Mouse (Mus musculus) MEL (cell line): ENCODE data around the gene Als2cr12. TPM values are rescaled to one million over a fixed set of nuclear protein-coding genes. Genes with fewer than 3 reads are reported as not detected.

Source experiments
- DNase-seq: peaks from one replicate; pipeline ENCODE4 v3.0.0; 2011; ENCODE audit warnings: low read depth, low spot score
- H3K27ac ChIP-seq: 2 replicates; pipeline ENCODE4 v1.5.1; 2012; ENCODE audit warnings: low read depth, mild to moderate bottlenecking, control low read depth, low read length, moderate library complexity; ENCODE audit not compliant: control insufficient read depth
- H3K27me3 ChIP-seq, 2 experiments: fragments of 150-350 bp in 1 of 2; sonication (generic) in 1 of 2; 2 replicates each; pipeline ENCODE4 v1.6.1; 2012; ENCODE audit warnings: low read length in 2 of 2, mild to moderate bottlenecking in 2 of 2, improper control_type of control experiment in 1 of 2, moderate library complexity in 1 of 2; ENCODE audit not compliant: insufficient read depth in 2 of 2, control insufficient read depth in 1 of 2
- H3K36me3 ChIP-seq, 2 experiments: 2 replicates each; pipeline ENCODE4 v1.6.1; 2012 to 2014; ENCODE audit warnings: low read length in 2 of 2, improper control_type of control experiment in 1 of 2, inconsistent platforms in 1 of 2, mild to moderate bottlenecking in 1 of 2; ENCODE audit not compliant: insufficient read depth in 2 of 2, control insufficient read depth in 1 of 2
- H3K4me1 ChIP-seq, 2 experiments: fragments of 150-350 bp in 1 of 2; sonication (generic) in 1 of 2; 2 replicates each; pipeline ENCODE4 v1.6.1; 2012; ENCODE audit warnings: low read length in 2 of 2, improper control_type of control experiment in 1 of 2, mild to moderate bottlenecking in 1 of 2; ENCODE audit not compliant: insufficient read depth in 2 of 2, control insufficient read depth in 1 of 2
- H3K4me3 ChIP-seq, 2 experiments: fragments of 150-350 bp in 1 of 2; sonication (generic) in 1 of 2; 2 replicates each; pipeline ENCODE4 v1.5.1; 2012; ENCODE audit warnings: low read depth in 2 of 2, low read length in 2 of 2, mild to moderate bottlenecking in 2 of 2, moderate library complexity in 2 of 2, control low read depth in 1 of 2, improper control_type of control experiment in 1 of 2; ENCODE audit not compliant: control insufficient read depth in 1 of 2, insufficient read depth in 1 of 2
- H3K79me2 ChIP-seq: 2 replicates; pipeline ENCODE4 v1.6.1; 2012; ENCODE audit warnings: mild to moderate bottlenecking, low read length, moderate library complexity; ENCODE audit not compliant: control insufficient read depth, poor library complexity, insufficient read depth
- H3K9ac ChIP-seq: 2 replicates; pipeline ENCODE4 v1.6.1; 2012; ENCODE audit warnings: low read depth, mild to moderate bottlenecking, control low read depth, low read length, moderate library complexity; ENCODE audit not compliant: control insufficient read depth, poor library complexity, severe bottlenecking
- H3K9me3 ChIP-seq: fragments of 150-350 bp; sonication (generic); replicated peaks from 2 replicates; pipeline ENCODE4 v1.6.1; 2012; ENCODE audit warnings: mild to moderate bottlenecking, low read length, improper control_type of control experiment, moderate library complexity; ENCODE audit not compliant: insufficient read depth
- CHD2 ChIP-seq: IDR thresholded peaks from 2 replicates; pipeline ENCODE4 v1.6.1; 2011; ENCODE audit warnings: low read length, improper control_type of control experiment
- E2F4 ChIP-seq: IDR thresholded peaks from 2 replicates; pipeline ENCODE4 v1.6.1; 2011; ENCODE audit warnings: low read depth, low read length, improper control_type of control experiment, borderline replicate concordance
- ETS1 ChIP-seq: IDR thresholded peaks from 2 replicates; pipeline ENCODE4 v1.6.1; 2012; ENCODE audit warnings: low read depth, mild to moderate bottlenecking, inconsistent platforms, low read length, improper control_type of control experiment, moderate library complexity
- GABPA ChIP-seq: IDR thresholded peaks from 2 replicates; pipeline ENCODE4 v1.6.1; 2012; ENCODE audit warnings: low read depth, mild to moderate bottlenecking, inconsistent platforms, low read length, improper control_type of control experiment, moderate library complexity
- GATA1 ChIP-seq: IDR thresholded peaks from 2 replicates; pipeline ENCODE4 v1.6.1; 2011; ENCODE audit warnings: low read depth, low read length, improper control_type of control experiment
- KAT2A ChIP-seq: conservative IDR thresholded peaks from 2 replicates; pipeline ENCODE4 v1.6.1; 2012; ENCODE audit warnings: low read depth, low read length, improper control_type of control experiment, inconsistent platforms
- MAFK ChIP-seq: IDR thresholded peaks from 2 replicates; pipeline ENCODE4 v1.6.1; 2011; ENCODE audit warnings: low read depth, mild to moderate bottlenecking, low read length, improper control_type of control experiment, borderline replicate concordance
- MAX ChIP-seq: IDR thresholded peaks from 2 replicates; pipeline ENCODE4 v1.6.1; 2011; ENCODE audit warnings: low read length, improper control_type of control experiment
- MAZ ChIP-seq: IDR thresholded peaks from 2 replicates; pipeline ENCODE4 v1.6.1; 2012; ENCODE audit warnings: low read depth, mild to moderate bottlenecking, inconsistent platforms, low read length, improper control_type of control experiment
- MEF2A ChIP-seq: IDR thresholded peaks from 2 replicates; pipeline ENCODE4 v1.6.1; 2014; ENCODE audit warnings: low read depth, mild to moderate bottlenecking, inconsistent platforms, low read length, improper control_type of control experiment; ENCODE audit not compliant: poor library complexity, insufficient replicate concordance, severe bottlenecking; ENCODE audit errors: extremely low read depth
- MXI1 ChIP-seq: IDR thresholded peaks from 2 replicates; pipeline ENCODE4 v1.6.1; 2011; ENCODE audit warnings: mild to moderate bottlenecking, low read depth, low read length, improper control_type of control experiment
- MYC ChIP-seq: IDR thresholded peaks from 2 replicates; pipeline ENCODE4 v1.6.1; 2011; ENCODE audit warnings: low read depth, mild to moderate bottlenecking, low read length, improper control_type of control experiment, moderate library complexity
- NELFE ChIP-seq: IDR thresholded peaks from 2 replicates; pipeline ENCODE4 v1.6.1; 2011; ENCODE audit warnings: low read depth, low read length, improper control_type of control experiment
- POLR2A ChIP-seq, 2 experiments: IDR thresholded peaks; 2 replicates each; pipeline ENCODE4 v1.6.1; 2011 to 2012; ENCODE audit warnings: low read length in 2 of 2, mild to moderate bottlenecking in 2 of 2, control low read depth in 1 of 2, improper control_type of control experiment in 1 of 2, low read depth in 1 of 2, moderate library complexity in 1 of 2; ENCODE audit not compliant: control insufficient read depth in 1 of 2, insufficient read depth in 1 of 2, poor library complexity in 1 of 2
- POLR2AphosphoS2 ChIP-seq: IDR thresholded peaks from 2 replicates; pipeline ENCODE4 v1.6.1; 2011; ENCODE audit warnings: low read length, improper control_type of control experiment
- POLR2AphosphoS5 ChIP-seq: IDR thresholded peaks from 2 replicates; pipeline ENCODE4 v1.6.1; 2012; ENCODE audit warnings: low read depth, borderline replicate concordance, mild to moderate bottlenecking, inconsistent platforms, low read length, moderate library complexity, mixed read lengths
- RAD21 ChIP-seq: IDR thresholded peaks from 2 replicates; pipeline ENCODE4 v1.6.1; 2011; ENCODE audit warnings: mild to moderate bottlenecking, low read depth, low read length, improper control_type of control experiment
- RCOR1 ChIP-seq: IDR thresholded peaks from 2 replicates; pipeline ENCODE4 v1.6.1; 2012; ENCODE audit warnings: low read depth, mild to moderate bottlenecking, inconsistent platforms, low read length, improper control_type of control experiment
- TCF12 ChIP-seq: IDR thresholded peaks from 2 replicates; pipeline ENCODE4 v1.6.1; 2014; ENCODE audit warnings: low read depth, mild to moderate bottlenecking, inconsistent platforms, low read length, improper control_type of control experiment, moderate library complexity
- UBTF ChIP-seq: IDR thresholded peaks from 2 replicates; pipeline ENCODE4 v1.6.1; 2012; ENCODE audit warnings: low read depth, mild to moderate bottlenecking, inconsistent platforms, low read length, improper control_type of control experiment, moderate library complexity, borderline replicate concordance; ENCODE audit not compliant: insufficient read depth
- USF1 ChIP-seq: IDR thresholded peaks from 2 replicates; pipeline ENCODE4 v1.6.1; 2014; ENCODE audit warnings: low read depth, mild to moderate bottlenecking, inconsistent platforms, low read length, improper control_type of control experiment, moderate library complexity
- USF2 ChIP-seq, 2 experiments: IDR thresholded peaks; 2 replicates each; pipeline ENCODE4 v1.6.1; 2011 to 2012; ENCODE audit warnings: improper control_type of control experiment in 2 of 2, low read length in 2 of 2, borderline replicate concordance in 1 of 2, inconsistent platforms in 1 of 2, low read depth in 1 of 2, mild to moderate bottlenecking in 1 of 2; ENCODE audit not compliant: insufficient read depth in 1 of 2
- ZKSCAN1 ChIP-seq: IDR thresholded peaks from 2 replicates; pipeline ENCODE4 v1.6.1; 2012; ENCODE audit warnings: low read depth, mild to moderate bottlenecking, inconsistent platforms, low read length, improper control_type of control experiment, moderate library complexity
- ZNF384 ChIP-seq: IDR thresholded peaks from 2 replicates; pipeline ENCODE4 v1.6.1; 2012; ENCODE audit warnings: low read depth, mild to moderate bottlenecking, inconsistent platforms, low read length, improper control_type of control experiment
- polyA plus RNA-seq, 2 experiments: library from polyadenylated mRNA; stranded (reverse) in 1 of 2; unstranded in 1 of 2; fragments of >175 nt in 1 of 2; fragments of >200 nt in 1 of 2; gene quantifications; 2 replicates each; pipeline versions ENCODE4 v1.2.1 to v1.2.4; 2012; ENCODE audit warnings: low replicate concordance in 2 of 2, low read depth in 1 of 2; ENCODE audit not compliant: insufficient read length in 2 of 2, insufficient read depth in 1 of 2, missing spikeins in 1 of 2
- total RNA-seq: library from RNA; depleted of rRNA; stranded (reverse); fragments of 300-350 nt; gene quantifications from 2 replicates; pipeline ENCODE4 v1.2.3, GENCODE M21; 2012

The Als2cr12 gene
- total and polyA plus RNA-seq, 3 experiments, result not detected

DNA sequence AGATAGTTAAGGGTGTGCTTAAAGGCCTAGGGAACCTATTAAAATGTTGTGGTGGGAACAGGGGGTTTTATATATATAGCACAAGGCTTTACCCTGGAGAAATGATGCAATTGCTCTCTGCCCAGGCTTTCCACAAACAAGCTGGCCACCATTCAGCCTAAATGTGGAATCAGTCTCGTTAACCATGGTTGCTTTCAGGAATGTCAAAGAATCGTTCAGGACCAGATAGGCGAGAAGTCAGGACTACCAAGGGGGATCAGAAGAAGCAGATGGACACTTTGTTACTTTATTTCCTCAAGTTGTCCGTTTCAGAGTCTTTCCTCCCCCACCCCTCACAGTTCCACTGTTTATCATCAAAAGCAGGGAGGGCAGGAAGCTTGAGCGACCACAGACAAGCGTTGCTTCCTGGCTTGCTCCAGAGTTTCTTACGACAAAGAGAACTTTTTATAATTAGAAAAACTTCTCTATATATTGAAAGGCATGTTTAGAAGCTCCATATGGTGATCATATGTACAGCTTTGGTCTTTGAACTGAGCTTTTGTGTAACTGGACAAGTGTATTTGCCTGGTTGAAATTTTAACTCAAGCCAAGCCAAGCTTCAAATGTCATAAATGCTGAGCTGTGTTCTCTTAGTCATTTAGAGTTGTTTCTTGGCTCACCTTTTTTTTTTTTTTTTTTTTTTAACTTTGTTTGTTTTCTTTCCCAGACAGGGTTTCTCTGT lies 20.5 kb upstream of the Als2cr12 start (continued):
- TF ChIP-seq POLR2AphosphoS5, result no peak
- 0 out of 2 replicates have a peak, but pooled peaks have one; percentile 66 for TF ChIP-seq RCOR1
- TF ChIP-seq MAZ, result peak; percentile 85; the same call in 1 of the 2 replicates
- peak; percentile 69 for TF ChIP-seq MAX
- no peak for TF ChIP-seq MEF2A
- TF ChIP-seq NELFE, result peak; percentile 58
- TF ChIP-seq ZNF384, result peak; percentile 73
- TF ChIP-seq POLR2AphosphoS2, result peak; percentile 22; the same call in 1 of the 2 replicates
- TF ChIP-seq ZKSCAN1, result no peak
- no peak for TF ChIP-seq USF2 (IDR thresholded peaks at IDR 0.05; ENCODE audit: borderline replicate concordance in 1 of 2, insufficient read depth in 1 of 2, low read depth in 1 of 2, low read length in 2 of 2)
- TF ChIP-seq, all 39 proteins: peak for 25

DNA sequence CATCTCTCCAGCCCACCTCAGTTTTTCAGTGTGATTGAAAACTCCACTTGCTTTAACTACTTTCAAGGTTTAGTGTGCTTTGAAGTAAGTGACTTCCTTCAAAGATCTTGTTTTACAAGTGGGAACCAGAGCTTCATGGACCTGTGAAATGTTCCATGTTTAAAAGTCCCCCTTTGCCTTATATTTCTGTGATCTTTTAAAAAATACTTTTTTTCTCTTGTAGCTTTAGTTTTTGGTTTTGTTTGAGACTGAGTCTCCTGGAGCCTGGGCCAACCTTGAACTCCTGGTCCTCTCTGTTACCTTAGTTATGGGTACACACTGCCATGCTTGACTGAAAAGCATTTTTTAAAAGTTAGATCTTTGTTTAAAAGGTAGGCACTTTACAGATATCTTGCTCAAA lies 19.7 kb upstream of the Als2cr12 start:
- H3K9ac ChIP-seq, result peak overlapping the region; percentile 71
- no peaks in the 10 kb centered on the region for H3K27me3 ChIP-seq
- H3K36me3 ChIP-seq, result peaks cover 0 to 56% of the 10 kb centered on the region in 2 experiments; a peak in 3 of 4 replicates
- no peaks in the 10 kb centered on the region for H3K9me3 ChIP-seq
- H3K79me2 ChIP-seq, result peaks cover 27% of the 10 kb centered on the region
- peak overlapping the region in 1 of 2 experiments; percentile 31; a peak in 1 of 4 replicates for H3K4me3 ChIP-seq
- peak overlapping the region; percentile 99 for H3K27ac ChIP-seq
- H3K4me1 ChIP-seq, result peaks cover 37 to 51% of the 10 kb centered on the region in 2 experiments
- DNase-seq, result no peak
- TF ChIP-seq GATA1 (no peak), MYC (no peak), MXI1 (no peak), USF1 (no peak), TCF12 (no peak), CHD2 (no peak), ZNF384 (no peak), KAT2A (no peak), GABPA (no peak), UBTF (no peak), MAFK (no peak), RAD21 (no peak), E2F4 (no peak), POLR2A (IDR thresholded peaks at IDR 0.05; ENCODE audit: control insufficient read depth in 1 of 2, insufficient read depth in 1 of 2, low read depth in 1 of 2, low read length in 2 of 2, poor library complexity in 1 of 2) (no peak), ETS1 (no peak)
